Mouse (Mus musculus) NIH3T3 (cell line): ENCODE data around the gene Eif4e3.

Source experiments
- DNase-seq: peaks from one replicate; pipeline ENCODE4 v3.0.0-alpha.2; 2012; ENCODE audit warnings: low read depth

Eif4e3 gene

GRCm38 (mm10) chr6:99666318-99667171, at the start of gene Eif4e3, which contains the start of gene Gm20696:
Eif4e3 (minus strand) TSS chr6:99666771.
Gm20696 (minus strand) TSS chr6:99666797.
- no peak for DNase-seq

DNA sequence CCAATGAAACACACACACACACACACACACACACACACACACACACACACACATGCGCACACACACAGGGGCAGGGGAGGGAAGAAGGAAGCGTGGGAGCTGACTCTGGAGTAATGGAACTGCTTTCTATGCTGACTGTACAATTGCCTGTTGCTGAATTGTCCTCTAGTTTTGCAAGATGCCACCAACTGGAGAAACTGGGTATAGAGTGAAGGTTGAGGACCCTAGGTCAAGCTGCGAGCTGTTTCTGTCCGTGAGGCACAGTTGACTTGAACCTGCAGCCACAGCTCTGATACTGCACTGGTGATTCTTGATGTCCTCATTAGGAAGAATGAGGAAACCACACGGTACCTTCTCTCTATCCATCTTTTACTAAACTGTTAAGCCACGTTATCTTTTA, 49.3 kb upstream of the Eif4e3 start:
- DNase-seq, result no peak

DNA sequence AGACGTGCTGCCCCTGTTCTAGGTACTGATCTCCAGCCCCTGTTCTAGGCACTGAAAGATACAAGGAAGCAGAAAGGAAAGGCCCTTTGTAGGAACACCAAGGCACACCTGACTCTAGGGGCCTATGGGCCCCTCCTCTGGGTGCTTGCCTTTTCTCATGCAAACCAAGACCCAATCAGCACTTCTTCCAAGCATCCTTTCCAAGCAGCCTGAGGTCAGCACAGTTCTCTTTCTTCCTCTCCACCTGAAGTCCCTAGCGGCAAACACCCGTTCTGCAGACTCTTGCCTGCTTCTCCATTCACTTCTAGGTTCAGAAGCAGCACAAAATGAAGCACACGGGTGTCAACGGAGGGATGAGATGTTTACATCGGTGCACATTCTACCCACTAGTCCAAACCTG, 48.6 kb upstream of the Eif4e3 start:
- DNase-seq, result no peak

DNA sequence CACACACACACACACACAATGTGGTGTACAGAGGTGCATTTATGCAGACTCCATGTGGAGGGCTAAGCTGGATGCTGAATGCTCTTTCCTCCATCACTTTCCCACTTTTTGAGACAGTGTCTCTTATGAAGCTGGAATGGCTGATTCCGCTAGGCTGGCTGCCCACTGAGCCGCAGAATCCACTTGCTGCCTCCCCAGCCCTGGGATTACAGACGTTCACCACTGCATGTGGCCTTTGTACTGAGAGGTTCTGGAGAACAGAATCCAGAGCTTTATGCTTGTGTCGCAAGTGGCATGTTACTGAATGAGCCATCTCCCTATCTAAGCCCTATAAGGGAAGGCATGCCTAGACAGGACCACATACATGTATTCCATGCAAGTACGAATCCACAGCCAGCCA, 46.7 kb upstream of the Eif4e3 start:
- no peak for DNase-seq

DNA sequence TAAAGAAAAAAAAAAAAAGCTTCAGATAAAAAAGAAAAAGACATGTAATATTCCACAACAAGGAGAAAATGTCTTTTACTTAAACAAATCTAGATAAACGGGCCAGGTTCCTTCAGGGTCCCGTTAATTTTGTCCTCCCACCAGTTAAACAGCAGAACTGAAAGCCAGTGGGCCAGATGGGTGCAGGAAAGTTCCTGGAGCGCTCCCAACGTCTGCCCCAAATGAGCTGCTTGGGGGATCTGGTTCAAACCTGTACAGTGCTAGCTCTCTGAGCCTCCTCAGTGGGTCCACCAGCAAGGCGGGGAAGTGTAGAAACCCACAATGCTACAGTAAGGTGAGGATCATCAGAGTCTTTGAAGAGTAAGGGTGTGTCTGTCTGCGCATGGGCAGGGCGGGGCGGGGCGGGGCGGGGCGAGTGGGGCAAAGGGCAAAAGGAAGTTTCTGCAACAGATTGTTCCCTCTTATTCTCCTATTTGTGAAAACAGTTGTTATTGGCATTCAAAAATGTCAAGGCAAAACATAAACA, 45.1 kb upstream of the Eif4e3 start:
- DNase-seq, result no peak

DNA sequence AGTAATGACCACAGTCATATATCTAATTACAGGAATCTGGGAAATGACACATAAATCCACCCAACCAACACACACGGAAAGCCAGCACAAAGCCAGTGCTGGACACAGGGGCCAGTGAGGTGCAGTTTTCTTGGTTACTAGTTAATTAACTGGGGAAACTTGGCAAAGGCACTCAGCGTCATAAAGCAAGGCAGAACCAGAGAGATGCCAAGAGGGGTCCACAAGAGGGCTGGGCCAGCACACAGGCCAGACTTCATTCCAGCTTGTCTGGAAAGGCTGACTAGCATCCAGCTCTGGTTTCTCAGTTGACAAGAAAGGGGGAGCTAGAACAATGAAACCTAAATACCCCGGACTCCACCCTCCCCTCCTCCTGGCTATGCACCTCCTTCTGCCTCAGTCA, 33.9 kb upstream of the Eif4e3 start:
- no peak for DNase-seq

DNA sequence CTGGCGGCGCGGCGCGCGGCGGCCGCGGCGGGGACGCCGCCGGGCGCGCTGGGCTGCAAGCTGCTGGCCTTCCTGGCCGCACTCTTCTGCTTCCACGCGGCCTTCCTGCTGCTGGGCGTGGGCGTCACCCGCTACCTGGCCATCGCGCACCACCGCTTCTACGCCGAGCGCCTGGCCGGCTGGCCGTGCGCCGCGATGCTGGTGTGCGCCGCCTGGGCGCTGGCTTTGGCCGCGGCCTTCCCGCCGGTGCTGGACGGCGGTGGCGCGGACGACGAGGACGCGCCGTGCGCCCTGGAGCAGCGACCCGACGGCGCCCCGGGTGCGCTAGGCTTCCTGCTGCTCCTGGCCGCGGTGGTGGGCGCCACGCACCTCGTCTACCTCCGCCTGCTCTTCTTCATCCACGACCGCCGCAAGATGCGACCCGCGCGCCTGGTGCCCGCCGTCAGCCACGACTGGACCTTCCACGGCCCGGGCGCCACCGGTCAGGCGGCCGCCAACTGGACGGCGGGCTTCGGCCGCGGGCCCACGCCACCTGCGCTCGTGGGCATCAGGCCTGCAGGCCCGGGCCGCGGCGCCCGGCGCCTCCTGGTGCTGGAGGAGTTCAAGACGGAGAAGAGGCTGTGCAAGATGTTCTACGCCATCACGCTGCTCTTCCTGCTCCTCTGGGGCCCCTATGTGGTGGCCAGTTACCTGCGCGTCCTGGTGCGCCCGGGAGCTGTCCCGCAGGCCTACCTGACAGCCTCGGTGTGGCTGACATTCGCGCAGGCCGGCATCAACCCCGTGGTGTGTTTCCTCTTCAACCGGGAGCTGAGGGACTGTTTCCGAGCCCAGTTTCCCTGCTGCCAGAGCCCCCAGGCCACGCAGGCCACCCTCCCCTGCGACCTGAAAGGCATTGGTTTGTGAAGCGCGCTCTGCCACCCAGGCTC, 26.6 kb upstream of the Eif4e3 start:
- DNase-seq, result no peak

DNA sequence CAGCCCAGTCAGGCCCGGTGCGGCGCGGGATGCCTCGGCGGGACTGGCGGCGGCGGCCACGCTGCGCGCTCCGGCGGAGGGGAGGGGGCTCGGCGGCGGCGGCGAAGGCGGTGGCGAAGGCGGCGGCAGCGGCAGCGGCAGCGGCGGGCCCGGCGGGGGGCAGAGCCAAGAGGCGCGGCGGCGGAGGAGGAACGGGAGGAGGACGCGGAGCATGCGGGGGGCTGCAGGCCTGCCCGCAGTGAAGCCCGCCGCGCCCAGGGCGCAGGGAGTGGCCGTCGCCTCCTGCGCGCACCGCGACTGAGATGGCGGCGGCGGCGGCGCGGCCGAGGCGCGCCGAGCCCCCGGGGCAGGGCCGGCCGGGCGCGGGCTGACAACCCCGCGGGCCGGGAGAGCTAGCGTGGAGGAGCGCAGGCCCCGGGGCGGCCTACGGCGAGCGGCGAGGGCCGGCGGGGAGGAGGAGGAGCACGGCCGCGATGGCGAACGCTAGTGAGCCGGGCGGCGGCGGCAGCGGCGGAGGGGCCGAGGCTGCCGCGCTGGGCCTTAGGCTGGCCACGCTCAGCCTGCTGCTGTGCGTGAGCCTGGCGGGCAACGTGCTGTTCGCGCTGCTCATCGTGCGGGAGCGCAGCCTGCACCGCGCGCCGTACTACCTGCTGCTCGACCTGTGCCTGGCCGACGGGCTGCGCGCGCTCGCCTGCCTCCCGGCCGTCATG, 25.8 kb upstream of the Eif4e3 start, which contains the start of gene Gpr27:
Gene Gpr27, plus strand, starts transcription at position 474 of the 710 bp plus-strand sequence.
- DNase-seq, result no peak

DNA sequence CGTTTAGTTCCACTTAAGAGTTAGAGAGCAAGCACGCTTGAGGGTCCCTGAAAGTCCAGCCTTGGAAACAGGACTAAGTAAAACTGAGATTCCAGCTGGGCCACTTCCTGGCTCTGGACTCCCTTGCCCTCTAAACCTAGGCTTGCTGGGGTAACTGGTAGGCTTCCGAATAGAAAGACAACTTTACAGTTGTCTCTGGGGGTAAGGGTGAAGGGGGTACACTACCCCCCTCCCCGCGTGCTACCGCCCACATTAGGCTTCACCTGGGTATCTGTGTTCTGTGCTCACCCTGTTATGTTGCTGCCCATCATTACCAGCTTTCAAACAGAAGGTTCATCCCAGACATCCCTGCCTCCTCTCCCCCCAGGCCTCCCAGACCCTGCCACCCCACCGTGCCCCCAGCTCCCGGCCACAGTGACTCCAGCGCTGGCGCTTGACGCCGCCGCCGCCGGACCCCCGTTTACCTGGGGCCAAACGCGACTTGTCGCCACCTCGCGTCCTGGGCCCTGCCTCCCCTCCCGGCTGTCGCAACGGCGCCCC, 25.2 kb upstream of the Eif4e3 start:
- DNase-seq, result no peak

DNA sequence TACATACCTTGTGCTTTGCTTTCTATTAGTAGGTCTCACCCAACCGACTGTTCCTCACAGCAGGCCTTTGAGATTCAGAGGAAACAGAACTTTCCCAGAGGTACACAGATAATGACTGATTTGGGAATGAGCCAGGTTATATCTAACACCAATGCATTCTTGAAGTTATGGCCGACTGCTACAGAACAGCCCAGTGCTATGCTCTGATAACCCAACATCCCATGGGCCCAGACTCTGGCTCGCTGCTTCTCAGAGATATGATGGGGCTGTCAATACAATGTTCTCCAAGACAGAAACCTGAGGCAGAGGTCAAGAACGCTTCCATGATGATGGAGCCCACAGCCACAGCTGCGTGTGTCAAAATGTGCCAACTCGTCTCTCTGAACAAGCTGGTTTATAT, 21.9 kb upstream of the Eif4e3 start:
- DNase-seq, result no peak

DNA sequence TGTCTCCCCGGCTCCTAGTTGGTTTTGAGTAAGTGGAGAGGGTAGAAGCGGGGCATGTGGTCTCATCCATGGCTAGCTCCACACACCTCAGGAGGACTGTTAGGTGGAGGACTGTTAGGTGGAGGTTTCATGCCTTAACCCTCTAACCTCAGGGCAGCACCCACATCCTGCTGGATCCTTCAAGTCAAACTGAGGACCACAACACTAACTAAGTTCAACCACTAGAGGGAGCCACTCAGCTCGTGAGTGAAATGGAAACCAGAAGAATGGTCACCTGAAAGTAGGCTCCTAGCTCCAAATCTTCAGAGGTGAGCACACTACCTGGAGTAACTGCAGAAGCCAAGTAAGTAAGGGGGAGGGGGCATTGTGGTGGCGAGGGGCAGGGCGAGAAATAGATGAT, 18.3 kb upstream of the Eif4e3 start:
- DNase-seq, result peak; percentile 25

DNA sequence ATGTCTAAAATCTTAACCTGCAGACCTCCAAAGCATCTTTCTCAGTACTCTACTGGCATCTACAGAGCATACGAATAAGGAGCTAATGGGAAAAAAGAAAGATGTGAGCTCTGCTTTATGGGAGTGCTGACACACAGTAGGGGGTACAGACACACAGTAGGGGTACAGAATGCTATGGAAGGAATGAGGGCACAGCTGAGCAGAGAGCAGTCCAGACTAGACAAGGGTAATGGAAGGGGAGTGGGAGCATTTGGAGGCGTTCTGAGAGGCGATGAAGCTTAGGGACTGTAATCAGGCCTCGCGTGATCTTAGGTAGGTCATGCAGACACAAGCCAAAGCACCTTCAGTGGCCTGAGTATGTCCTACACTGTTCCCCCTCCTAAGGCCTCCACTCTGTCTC, 17.4 kb upstream of the Eif4e3 start:
- no peak for DNase-seq

- no peak for DNase-seq
Measured at GRCm38 (mm10) chr6:99678108-99678507, 11.5 kb upstream of the Eif4e3 start.

DNA sequence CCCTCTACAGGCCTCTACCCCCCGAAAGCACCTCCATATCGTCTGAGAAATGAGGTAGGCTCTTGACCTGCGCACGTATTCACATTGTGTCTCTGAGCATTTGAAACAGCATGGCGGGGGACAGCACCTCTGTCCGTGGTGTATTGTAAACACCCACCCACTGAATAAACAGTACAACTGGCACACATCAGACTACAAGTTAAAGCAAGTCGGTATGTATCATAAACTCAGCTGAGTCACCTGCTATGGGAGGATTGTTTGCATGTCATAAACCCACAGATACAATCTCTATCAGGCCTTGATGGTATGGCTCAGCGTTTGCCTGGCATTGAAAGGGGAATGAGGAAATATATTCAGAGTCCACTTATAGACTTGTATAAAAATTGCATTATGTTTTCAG, 10.8 kb upstream of the Eif4e3 start:
- DNase-seq, result no peak

GRCm38 (mm10) chr6:99674482-99674881, 7.9 kb upstream of the Eif4e3 start:
- DNase-seq, result no peak

- DNase-seq, result no peak
Measured at GRCm38 (mm10) chr6:99671768-99672167, 5.2 kb upstream of the Eif4e3 start.

- DNase-seq, result peak; percentile 75
Measured at GRCm38 (mm10) chr6:99670481-99671119, 4.0 kb upstream of the Eif4e3 start.

- DNase-seq, result no peak
Measured at GRCm38 (mm10) chr6:99669481-99670325, 3.1 kb upstream of the Eif4e3 start.

GRCm38 (mm10) chr6:99667290-99667689, 719 bp upstream of the Eif4e3 start:
- DNase-seq, result no peak
